Mouse (Mus musculus) natural killer cell, adult 2 months (primary cell): ENCODE measurements around the gene Zfp148.

Source experiments
- DNase-seq, 2 experiments: peaks; one replicate each; pipeline ENCODE4 v3.0.0; 2022; ENCODE audit warnings: low spot score in 2 of 2

Gene Zfp148

GRCm38 (mm10) chr16:33379944-33380881, at the start of gene Zfp148:
Gene Zfp148, plus strand, starts transcription at chr16:33380836.
- peak; percentile 79 to 87 for DNase-seq

- no peak for DNase-seq
Measured at GRCm38 (mm10) chr16:33333015-33333414, 47.6 kb upstream of the Zfp148 start.

- peak; percentile 54 to 69 for DNase-seq
Measured at GRCm38 (mm10) chr16:33337177-33337576, 43.5 kb upstream of the Zfp148 start.

- DNase-seq, result peak in 1 of 2 experiments; percentile 2
Measured at GRCm38 (mm10) chr16:33337681-33338080, 43.0 kb upstream of the Zfp148 start.

GRCm38 (mm10) chr16:33338492-33338891, 42.1 kb upstream of the Zfp148 start:
- no peak for DNase-seq

GRCm38 (mm10) chr16:33339476-33339875, 41.2 kb upstream of the Zfp148 start:
- no peak for DNase-seq

GRCm38 (mm10) chr16:33342356-33342755, 38.3 kb upstream of the Zfp148 start:
- no peak for DNase-seq

- no peak for DNase-seq
Measured at GRCm38 (mm10) chr16:33343106-33343505, 37.5 kb upstream of the Zfp148 start.

- DNase-seq, result peak; percentile 52 to 58
Measured at GRCm38 (mm10) chr16:33343601-33344000, 37.0 kb upstream of the Zfp148 start.

GRCm38 (mm10) chr16:33344379-33344778, 36.3 kb upstream of the Zfp148 start:
- no peak for DNase-seq

GRCm38 (mm10) chr16:33344875-33345274, 35.8 kb upstream of the Zfp148 start:
- DNase-seq, result peak; percentile 5 to 16

- no peak for DNase-seq
Measured at GRCm38 (mm10) chr16:33346376-33346775, 34.3 kb upstream of the Zfp148 start.

- DNase-seq, result no peak
Measured at GRCm38 (mm10) chr16:33347134-33347533, 33.5 kb upstream of the Zfp148 start.

- DNase-seq, result no peak
Measured at GRCm38 (mm10) chr16:33357805-33358204, 22.8 kb upstream of the Zfp148 start.

- no peak for DNase-seq
Measured at GRCm38 (mm10) chr16:33365772-33366171, 14.9 kb upstream of the Zfp148 start.

- DNase-seq, result no peak
Measured at GRCm38 (mm10) chr16:33368632-33369031, 12.0 kb upstream of the Zfp148 start.

GRCm38 (mm10) chr16:33370836-33371235, 9.8 kb upstream of the Zfp148 start:
- DNase-seq, result peak in 1 of 2 experiments; percentile 22

- DNase-seq, result no peak
Measured at GRCm38 (mm10) chr16:33372611-33373010, 8.0 kb upstream of the Zfp148 start.

GRCm38 (mm10) chr16:33373326-33373725, 7.3 kb upstream of the Zfp148 start:
- DNase-seq, result no peak

GRCm38 (mm10) chr16:33376266-33376665, 4.4 kb upstream of the Zfp148 start:
- no peak for DNase-seq

- DNase-seq, result no peak
Measured at GRCm38 (mm10) chr16:33379219-33379943, 1.3 kb upstream of the Zfp148 start.

GRCm38 (mm10) chr16:33380882-33381613, 412 bp downstream of the Zfp148 start:
- DNase-seq, result peak; percentile 27 to 34
